Mouse (Mus musculus): ENCODE results near the gene Smarcb1. TPM values are rescaled to one million over a fixed set of nuclear protein-coding genes. Genes with fewer than 3 reads are reported as not detected.

Gene Smarcb1
- polyA plus RNA-seq, 1 experiment from 2014 or later: 140 TPM

- DNase-seq (ENCODE audit: low spot score): no peak
Measured at GRCm38 (mm10) chr10:75934991-75935390, 13.6 kb upstream of the Smarcb1 start.

- no peak for DNase-seq (ENCODE audit: low spot score)
Measured at GRCm38 (mm10) chr10:75932891-75933290, 11.5 kb upstream of the Smarcb1 start, which contains the start of gene Chchd10. Chchd10 (plus strand) TSS chr10:75933130.

GRCm38 (mm10) chr10:75932081-75932678, 10.8 kb upstream of the Smarcb1 start:
- DNase-seq (ENCODE audit: low spot score): peak; percentile 37

- no peak for DNase-seq (ENCODE audit: low spot score)
Measured at GRCm38 (mm10) chr10:75931311-75931710, 9.9 kb upstream of the Smarcb1 start.

- no peak for DNase-seq (ENCODE audit: low spot score)
Measured at GRCm38 (mm10) chr10:75930304-75930703, 8.9 kb upstream of the Smarcb1 start.

- peak; percentile 69 for DNase-seq (ENCODE audit: low spot score)
Measured at GRCm38 (mm10) chr10:75926396-75926795, 5.0 kb upstream of the Smarcb1 start.

- no peak for DNase-seq (ENCODE audit: low spot score)
Measured at GRCm38 (mm10) chr10:75924324-75924723, 2.9 kb upstream of the Smarcb1 start.

GRCm38 (mm10) chr10:75921726-75922560, 526 bp upstream of the Smarcb1 start:
- DNase-seq (ENCODE audit: low spot score): no peak

GRCm38 (mm10) chr10:75919026-75919425, 2.4 kb downstream of the Smarcb1 start:
- no peak for DNase-seq (ENCODE audit: low spot score)

GRCm38 (mm10) chr10:75916840-75917239, 4.6 kb downstream of the Smarcb1 start:
- DNase-seq (ENCODE audit: low spot score): no peak

GRCm38 (mm10) chr10:75915557-75915956, 5.9 kb downstream of the Smarcb1 start:
- no peak for DNase-seq (ENCODE audit: low spot score)

- DNase-seq (ENCODE audit: low spot score): no peak
Measured at GRCm38 (mm10) chr10:75913013-75913589, 8.3 kb downstream of the Smarcb1 start.

- DNase-seq (ENCODE audit: low spot score): no peak
Measured at GRCm38 (mm10) chr10:75910698-75911097, 10.7 kb downstream of the Smarcb1 start.

- no peak for DNase-seq (ENCODE audit: low spot score)
Measured at GRCm38 (mm10) chr10:75906882-75907281, 14.5 kb downstream of the Smarcb1 start.

GRCm38 (mm10) chr10:75904391-75904790, 17.0 kb downstream of the Smarcb1 start:
- no peak for DNase-seq (ENCODE audit: low spot score)

GRCm38 (mm10) chr10:75898846-75899245, 22.6 kb downstream of the Smarcb1 start:
- DNase-seq (ENCODE audit: low spot score): no peak

GRCm38 (mm10) chr10:75898039-75898564, 23.3 kb downstream of the Smarcb1 start:
- DNase-seq (ENCODE audit: low spot score): no peak

- peak; percentile 28 for DNase-seq (ENCODE audit: low spot score)
Measured at GRCm38 (mm10) chr10:75897373-75897772, 24.0 kb downstream of the Smarcb1 start.

- no peak for DNase-seq (ENCODE audit: low spot score)
Measured at GRCm38 (mm10) chr10:75896208-75896607, 25.2 kb downstream of the Smarcb1 start.

- DNase-seq (ENCODE audit: low spot score): no peak
Measured at GRCm38 (mm10) chr10:75895730-75896129, 25.7 kb downstream of the Smarcb1 start.

- no peak for DNase-seq (ENCODE audit: low spot score)
Measured at GRCm38 (mm10) chr10:75894601-75895000, 26.8 kb downstream of the Smarcb1 start.
